Mouse (Mus musculus): ENCODE results near the gene Zbtb34. TPM values are rescaled to one million over a fixed set of nuclear protein-coding genes. Genes with fewer than 3 reads are reported as not detected.

Zbtb34 gene
- polyA plus RNA-seq, 1 experiment, result 16.2 TPM

DNA sequence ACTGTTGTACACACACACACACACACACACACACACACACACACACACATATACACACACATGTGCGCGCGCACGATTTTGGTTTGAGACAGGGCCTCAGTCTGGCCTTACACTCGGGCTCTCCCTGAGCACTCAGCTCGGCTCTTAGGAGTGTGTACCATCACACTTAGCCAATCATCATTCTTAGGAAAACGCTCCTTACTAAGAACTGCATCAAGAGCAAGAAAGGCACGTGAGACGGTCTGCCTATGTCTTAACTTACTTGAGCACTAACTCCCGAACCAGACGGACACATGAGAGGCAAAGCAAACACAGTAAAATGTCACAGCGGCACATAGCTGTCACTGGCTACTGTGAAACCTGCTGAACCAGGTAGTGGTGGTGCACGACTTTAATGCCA lies 17.1 kb downstream of the Zbtb34 start:
- TF ChIP-seq POLR2A (IDR thresholded peaks at IDR 0.05; ENCODE audit: extremely low read depth, insufficient read depth, low read length), result no peak
- TF ChIP-seq CTCF (IDR thresholded peaks at IDR 0.05; ENCODE audit: extremely low read depth, insufficient read depth, low read length), result no peak
- Histone ChIP-seq H3K4me1 (ENCODE audit: control insufficient read depth, insufficient read depth, low read length) (no peaks in the 10 kb centered on the region), H3K4me3 (ENCODE audit: insufficient read depth, low read length) (no peak overlapping the region), H3K27ac (ENCODE audit: insufficient read depth, low read length) (no peak overlapping the region)

DNA sequence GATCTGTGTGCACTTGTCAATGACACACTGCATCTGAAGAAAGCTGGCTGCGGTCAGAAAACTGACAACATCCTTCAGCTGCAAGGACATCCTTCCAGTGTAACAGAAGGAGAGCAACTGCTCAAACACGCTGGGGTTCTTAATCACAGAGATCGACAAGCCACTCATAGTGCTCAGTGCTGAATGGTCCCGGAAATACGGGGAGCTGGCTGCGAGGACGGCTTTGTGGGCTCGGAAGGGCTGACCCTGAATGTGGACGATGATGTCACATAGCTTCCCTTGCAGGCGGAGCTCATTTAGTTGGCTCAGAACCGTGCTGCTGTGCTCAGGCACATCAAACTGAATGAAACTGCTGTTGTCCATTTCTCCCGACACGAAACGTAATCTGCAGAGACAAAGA lies 19.0 kb downstream of the Zbtb34 start:
- 0 out of 2 replicates have a peak overlapping the region, but pooled peaks have one; percentile 1 for H3K27ac ChIP-seq (ENCODE audit: insufficient read depth, low read length)
- H3K4me3 ChIP-seq (ENCODE audit: insufficient read depth, low read length), result no peak overlapping the region
- TF ChIP-seq POLR2A (IDR thresholded peaks at IDR 0.05; ENCODE audit: extremely low read depth, insufficient read depth, low read length), result no peak
- no peaks in the 10 kb centered on the region for H3K4me1 ChIP-seq (ENCODE audit: control insufficient read depth, insufficient read depth, low read length)

DNA sequence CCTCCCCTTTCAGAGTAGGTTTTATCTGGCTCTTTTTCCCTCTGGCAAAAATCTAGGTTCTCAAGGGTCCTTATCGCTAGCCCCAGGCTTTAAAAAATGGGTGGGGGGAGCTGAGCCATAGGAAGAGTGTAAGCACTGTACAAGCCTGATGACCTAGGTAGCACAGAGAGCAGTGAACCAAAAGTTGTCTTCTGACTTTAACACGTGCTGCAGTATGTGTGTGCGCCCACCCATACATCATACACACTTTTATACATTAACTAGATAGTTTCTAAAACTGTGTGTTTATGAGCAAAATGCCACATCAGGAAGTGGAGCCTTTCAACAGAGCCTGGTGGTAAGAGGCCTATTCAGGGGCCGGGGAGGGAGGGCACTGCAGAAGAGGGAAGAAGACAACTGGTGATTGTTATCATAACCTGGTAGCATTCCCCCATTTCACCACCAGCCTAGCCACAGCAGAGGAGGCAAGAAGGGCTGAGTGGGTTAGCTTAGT lies 27.6 kb downstream of the Zbtb34 start:
- no peak overlapping the region for H3K4me3 ChIP-seq (ENCODE audit: insufficient read depth, low read length)
- no peak for TF ChIP-seq CTCF (IDR thresholded peaks at IDR 0.05; ENCODE audit: extremely low read depth, insufficient read depth, low read length)
- TF ChIP-seq POLR2A (IDR thresholded peaks at IDR 0.05; ENCODE audit: extremely low read depth, insufficient read depth, low read length), result no peak

DNA sequence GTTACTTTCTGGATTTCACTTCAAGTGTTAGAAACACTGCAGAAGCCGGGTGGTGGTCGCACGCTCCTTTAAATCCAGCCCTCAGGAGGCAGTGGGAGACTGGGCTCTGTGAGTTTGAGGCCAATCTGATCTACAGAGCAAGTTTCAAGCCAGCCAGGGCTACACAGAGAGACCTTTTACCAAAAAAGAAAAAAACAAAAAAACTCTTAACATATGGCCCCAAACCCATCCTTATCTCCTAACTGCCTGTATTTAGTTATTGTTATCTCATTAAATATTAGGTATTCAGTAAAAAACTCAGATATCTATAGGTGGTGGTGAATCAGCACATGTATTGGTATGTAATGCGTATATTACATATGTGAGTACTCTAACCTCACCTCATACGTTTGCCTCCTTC lies 28.5 kb downstream of the Zbtb34 start:
- H3K4me1 ChIP-seq (ENCODE audit: control insufficient read depth, insufficient read depth, low read length), result no peaks in the 10 kb centered on the region
- no peak for TF ChIP-seq POLR2A (IDR thresholded peaks at IDR 0.05; ENCODE audit: extremely low read depth, insufficient read depth, low read length)
- TF ChIP-seq CTCF (IDR thresholded peaks at IDR 0.05; ENCODE audit: extremely low read depth, insufficient read depth, low read length), result no peak
- H3K27ac ChIP-seq (ENCODE audit: insufficient read depth, low read length), result no peak overlapping the region
- no peak overlapping the region for H3K4me3 ChIP-seq (ENCODE audit: insufficient read depth, low read length)

More for the DNA sequence above, 27.6 kb downstream of the Zbtb34 start:
- no peak overlapping the region for H3K27ac ChIP-seq (ENCODE audit: insufficient read depth, low read length)
- H3K4me1 ChIP-seq (ENCODE audit: control insufficient read depth, insufficient read depth, low read length), result no peaks in the 10 kb centered on the region

DNA sequence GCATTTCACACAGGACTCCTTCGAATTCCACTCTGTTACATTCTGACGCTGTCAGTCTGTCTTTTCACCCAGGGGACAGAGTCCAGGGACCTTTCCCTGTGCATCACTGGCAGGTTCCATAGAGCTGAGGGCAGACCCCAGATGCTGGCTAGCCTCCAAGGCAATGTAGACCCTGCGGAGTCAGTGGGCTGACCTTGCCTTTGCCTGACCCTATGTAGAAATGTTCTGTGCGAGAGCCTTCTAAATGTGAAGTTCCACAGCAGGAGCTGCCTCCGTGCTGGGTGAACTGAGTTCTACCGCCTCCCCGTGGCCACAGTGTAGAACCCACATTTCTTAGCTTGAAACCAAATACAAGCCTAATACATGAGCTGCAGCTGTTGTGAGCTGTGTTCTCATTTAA lies 28.9 kb downstream of the Zbtb34 start:
- H3K4me1 ChIP-seq (ENCODE audit: control insufficient read depth, insufficient read depth, low read length), result no peaks in the 10 kb centered on the region
- TF ChIP-seq POLR2A (IDR thresholded peaks at IDR 0.05; ENCODE audit: extremely low read depth, insufficient read depth, low read length) (no peak), CTCF (IDR thresholded peaks at IDR 0.05; ENCODE audit: extremely low read depth, insufficient read depth, low read length) (peak; percentile 91)
- no peak overlapping the region for H3K4me3 ChIP-seq (ENCODE audit: insufficient read depth, low read length)
- no peak overlapping the region for H3K27ac ChIP-seq (ENCODE audit: insufficient read depth, low read length)

DNA sequence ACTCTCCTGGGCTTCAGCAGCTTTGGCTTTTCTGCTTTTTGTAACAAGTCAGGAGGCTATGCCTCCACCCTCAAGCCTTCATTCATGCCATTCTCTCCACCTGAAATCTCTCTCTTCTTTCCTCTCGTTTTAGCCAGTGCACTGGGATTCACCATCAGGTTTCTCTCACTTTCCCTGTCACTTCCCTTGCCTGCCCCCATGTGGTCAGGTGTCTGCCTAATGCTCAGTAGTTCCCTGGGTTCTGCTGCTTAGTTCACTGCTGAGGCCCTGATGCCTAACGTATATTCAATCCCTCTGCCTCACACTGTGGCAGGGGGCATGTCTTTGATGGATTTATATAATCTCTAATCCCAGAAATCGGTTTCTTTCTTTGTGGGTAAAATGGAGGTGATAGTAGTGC lies 29.9 kb downstream of the Zbtb34 start:
- Histone ChIP-seq H3K27ac (ENCODE audit: insufficient read depth, low read length) (no peak overlapping the region), H3K4me3 (ENCODE audit: insufficient read depth, low read length) (no peak overlapping the region), H3K4me1 (ENCODE audit: control insufficient read depth, insufficient read depth, low read length) (no peaks in the 10 kb centered on the region)
- no peak for TF ChIP-seq POLR2A (IDR thresholded peaks at IDR 0.05; ENCODE audit: extremely low read depth, insufficient read depth, low read length)
- TF ChIP-seq CTCF (IDR thresholded peaks at IDR 0.05; ENCODE audit: extremely low read depth, insufficient read depth, low read length), result peak; percentile 45; the same call in 1 of the 2 replicates

DNA sequence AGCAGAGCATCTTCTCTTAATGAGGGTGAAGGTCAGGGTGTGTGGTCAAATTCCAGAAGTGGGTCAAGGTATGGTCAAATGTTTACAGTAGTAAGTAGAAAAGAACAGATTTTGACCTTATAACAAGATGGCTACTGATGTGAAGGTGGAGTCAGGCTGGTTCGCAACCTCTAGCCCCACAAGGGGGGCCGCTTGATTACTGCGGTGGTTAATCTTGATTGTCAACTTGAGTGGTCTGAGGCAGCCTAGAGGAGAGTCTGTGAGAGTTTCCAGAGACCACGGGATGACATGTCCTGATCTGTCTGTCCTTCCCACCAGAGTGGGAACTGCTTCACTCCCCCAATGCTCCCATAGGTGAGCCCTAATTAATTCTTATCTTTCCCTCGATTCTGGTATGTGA lies 30.6 kb downstream of the Zbtb34 start:
- no peak overlapping the region for H3K27ac ChIP-seq (ENCODE audit: insufficient read depth, low read length)
- H3K4me3 ChIP-seq (ENCODE audit: insufficient read depth, low read length), result no peak overlapping the region
- TF ChIP-seq CTCF (IDR thresholded peaks at IDR 0.05; ENCODE audit: extremely low read depth, insufficient read depth, low read length) (no peak), POLR2A (IDR thresholded peaks at IDR 0.05; ENCODE audit: extremely low read depth, insufficient read depth, low read length) (no peak)

DNA sequence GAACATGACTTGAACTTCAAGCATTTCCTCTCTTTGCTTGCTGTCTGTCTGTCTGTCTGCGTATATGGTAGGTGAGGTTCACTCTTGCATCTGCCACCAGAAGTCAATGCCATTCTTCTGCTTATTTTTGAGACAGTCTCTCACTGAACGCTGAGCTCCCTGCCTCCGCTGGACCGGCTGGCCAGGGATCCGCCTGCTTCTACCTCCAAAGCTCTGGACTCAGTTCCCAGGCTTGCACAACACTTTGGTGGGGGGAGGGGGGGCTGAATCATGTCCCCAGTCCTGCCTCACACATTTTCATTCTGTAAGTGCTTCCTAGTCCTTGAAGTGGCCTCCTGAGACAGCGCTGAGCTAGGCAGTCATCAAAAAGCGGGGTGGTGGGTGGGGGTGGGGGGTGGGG lies 32.0 kb downstream of the Zbtb34 start:
- TF ChIP-seq POLR2A (IDR thresholded peaks at IDR 0.05; ENCODE audit: extremely low read depth, insufficient read depth, low read length), result no peak
- no peak for TF ChIP-seq CTCF (IDR thresholded peaks at IDR 0.05; ENCODE audit: extremely low read depth, insufficient read depth, low read length)
- no peak overlapping the region for H3K4me3 ChIP-seq (ENCODE audit: insufficient read depth, low read length)
- H3K27ac ChIP-seq (ENCODE audit: insufficient read depth, low read length), result no peak overlapping the region
- no peaks in the 10 kb centered on the region for H3K4me1 ChIP-seq (ENCODE audit: control insufficient read depth, insufficient read depth, low read length)

More for the DNA sequence above, 30.6 kb downstream of the Zbtb34 start:
- H3K4me1 ChIP-seq (ENCODE audit: control insufficient read depth, insufficient read depth, low read length), result no peaks in the 10 kb centered on the region

DNA sequence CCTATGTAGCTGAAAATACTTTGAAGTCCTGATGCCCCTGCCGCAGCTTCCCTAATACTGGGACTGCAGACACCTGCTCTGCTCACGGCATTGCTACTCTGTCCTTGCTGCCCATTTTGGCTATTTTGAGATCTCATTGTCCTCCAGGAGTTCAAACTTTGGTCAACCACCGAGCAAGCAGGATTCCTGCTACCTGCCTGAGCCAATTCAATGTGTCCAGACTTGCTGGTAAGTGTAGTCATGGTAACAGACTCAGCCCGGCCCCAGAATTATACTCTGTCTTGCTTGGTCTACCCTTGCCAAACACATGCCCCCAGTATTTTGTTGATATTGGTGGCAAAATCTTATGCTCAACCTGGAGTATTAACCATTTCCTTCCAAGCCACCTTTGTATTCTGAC lies 34.1 kb downstream of the Zbtb34 start:
- Histone ChIP-seq H3K27ac (ENCODE audit: insufficient read depth, low read length) (no peak overlapping the region), H3K4me1 (ENCODE audit: control insufficient read depth, insufficient read depth, low read length) (no peaks in the 10 kb centered on the region), H3K4me3 (ENCODE audit: insufficient read depth, low read length) (no peak overlapping the region)
- TF ChIP-seq POLR2A (IDR thresholded peaks at IDR 0.05; ENCODE audit: extremely low read depth, insufficient read depth, low read length) (no peak), CTCF (IDR thresholded peaks at IDR 0.05; ENCODE audit: extremely low read depth, insufficient read depth, low read length) (no peak)

DNA sequence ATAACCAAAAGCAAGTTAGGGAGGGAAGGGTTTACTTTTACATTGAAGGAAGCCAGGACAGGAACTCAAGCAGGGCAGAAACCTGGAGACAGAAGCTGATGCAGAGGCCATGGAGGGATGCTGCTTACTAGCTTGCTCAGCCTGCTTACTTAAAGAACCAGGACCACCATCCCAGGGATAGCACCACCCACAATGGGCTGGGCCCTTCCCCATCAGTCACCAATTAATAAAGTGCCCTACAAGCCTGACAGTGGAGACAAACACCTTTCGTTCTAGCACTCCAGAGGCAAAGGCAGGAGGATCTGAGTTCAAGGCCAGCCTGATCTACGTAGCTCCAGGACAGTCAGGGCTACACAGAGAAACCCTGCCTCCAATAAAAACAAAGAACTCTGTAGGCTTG lies 36.1 kb downstream of the Zbtb34 start:
- Histone ChIP-seq H3K4me3 (ENCODE audit: insufficient read depth, low read length) (no peak overlapping the region), H3K27ac (ENCODE audit: insufficient read depth, low read length) (no peak overlapping the region), H3K4me1 (ENCODE audit: control insufficient read depth, insufficient read depth, low read length) (no peaks in the 10 kb centered on the region)
- TF ChIP-seq CTCF (IDR thresholded peaks at IDR 0.05; ENCODE audit: extremely low read depth, insufficient read depth, low read length), result no peak
- TF ChIP-seq POLR2A (IDR thresholded peaks at IDR 0.05; ENCODE audit: extremely low read depth, insufficient read depth, low read length), result no peak
